In genomic region chr5:129786161-129786560, GRCm38 (mm10) we compare ENCODE assay signal across 9 mouse cellular contexts. TPM values are rescaled to one million over a fixed set of nuclear protein-coding genes. Genes with fewer than 3 reads are reported as not detected.
DNase-seq lines count a peak whose midpoint lies in the region; ATAC-seq and TF ChIP-seq lines count a peak whose summit lies in the region.
"Had no signal": no experiment of that assay in that cellular context is flagged by ENCODE, and none has a peak within 500 bp of the region (broad histone marks: within the 10 kb centered on the region; RNA-seq: fewer than 3 reads in every experiment).

No protein-coding gene starts in this region.

- WGBS in heart, embryonic 14.5 days = 74% methylated on average over 6 of the region's 6 CpGs
- WGBS in forebrain, embryonic 13.5 days = 81% methylated on average over 6 of the region's 6 CpGs
- WGBS in liver, embryonic 15.5 days (ENCODE audit: insufficient replicate concordance) = 69% methylated on average over 6 of the region's 6 CpGs

- no peaks in the 10 kb centered on the region for H3K27me3 ChIP-seq in heart, embryonic 14.5 days (ENCODE audit: control insufficient read depth, insufficient read depth, low read length)
- no peaks in the 10 kb centered on the region for H3K27me3 ChIP-seq in E14TG2a.4 (ENCODE audit: insufficient read depth, low read length)
- no peaks in the 10 kb centered on the region for H3K27me3 ChIP-seq in forebrain, embryonic 13.5 days
- no peaks in the 10 kb centered on the region for H3K27me3 ChIP-seq in liver, embryonic 15.5 days
- H3K27me3 ChIP-seq: Patski had no signal

- no peak for TF ChIP-seq CTCF in E14TG2a.4 (conservative IDR thresholded peaks at IDR 0.05; ENCODE audit: low read length)

- H3K27ac ChIP-seq in heart, embryonic 14.5 days (replicated peaks in 1 of 2; ENCODE audit: control insufficient read depth in 1 of 2, insufficient read depth in 1 of 2, low read depth in 2 of 2, low read length in 2 of 2) = peak overlapping the region; percentile 95 to 99; a peak in 3 of 4 replicates
- H3K27ac ChIP-seq in forebrain, embryonic 13.5 days = peak overlapping the region; percentile 99
- peak overlapping the region; percentile 99 for H3K27ac ChIP-seq in liver, embryonic 15.5 days (replicated peaks)

- peaks cover 0 to 20% of the 10 kb centered on the region in 2 experiments; a peak in 3 of 4 replicates for H3K4me1 ChIP-seq in heart, embryonic 14.5 days (ENCODE audit: control insufficient read depth in 2 of 2, insufficient read depth in 2 of 2, low read length in 2 of 2)
- H3K4me1 ChIP-seq in E14TG2a.4 (replicated peaks; ENCODE audit: low read depth, low read length) = peaks cover 34% of the 10 kb centered on the region
- H3K4me1 ChIP-seq in forebrain, embryonic 13.5 days = peaks cover 28% of the 10 kb centered on the region
- H3K4me1 ChIP-seq in liver, embryonic 15.5 days (replicated peaks) = peaks cover 38% of the 10 kb centered on the region

- H3K4me2 ChIP-seq in heart, embryonic 14.5 days (ENCODE audit: low read length) = peak overlapping the region; percentile 94
- H3K4me2 ChIP-seq in forebrain, embryonic 13.5 days = peak overlapping the region; percentile 82
- peak overlapping the region; percentile 73 for H3K4me2 ChIP-seq in liver, embryonic 15.5 days

- no peak for DNase-seq in heart, postnatal 14 days
- DNase-seq in adrenal gland, postnatal 25 days = no peak
- DNase-seq in urinary bladder, adult 18-20 months (ENCODE audit: low spot score in 2 of 2) = no peak
- DNase-seq in thymus, adult 18-20 months = no peak

- H3K9me3 ChIP-seq in heart, embryonic 14.5 days (ENCODE audit: control insufficient read depth, low read length) = no peaks in the 10 kb centered on the region
- no peaks in the 10 kb centered on the region for H3K9me3 ChIP-seq in E14TG2a.4 (ENCODE audit: low read length)
- no peaks in the 10 kb centered on the region for H3K9me3 ChIP-seq in forebrain, embryonic 13.5 days (replicated peaks)
- H3K9me3 ChIP-seq in liver, embryonic 15.5 days (replicated peaks) = no peaks in the 10 kb centered on the region

- intact Hi-C loops in heart, postnatal 14 days (cut with DNase I) = no loop called here

- H3K4me3 ChIP-seq in heart, embryonic 14.5 days (ENCODE audit: control insufficient read depth in 1 of 2, insufficient read depth in 1 of 2, low read depth in 1 of 2, low read length in 2 of 2) = peak overlapping the region; percentile 73 to 92; a peak in 3 of 4 replicates
- H3K4me3 ChIP-seq in E14TG2a.4 (replicated peaks; ENCODE audit: low read length) = peak overlapping the region; percentile 95
- peak overlapping the region; percentile 89 for H3K4me3 ChIP-seq in forebrain, embryonic 13.5 days
- H3K4me3 ChIP-seq in liver, embryonic 15.5 days (replicated peaks) = peak overlapping the region; percentile 88

- no peak for ATAC-seq in heart, embryonic 14.5 days (ENCODE audit: insufficient number of reproducible peaks, insufficient read depth, low FRiP score, low read depth)
- ATAC-seq in forebrain, embryonic 13.5 days = no peak
- ATAC-seq in liver, embryonic 15.5 days (ENCODE audit: insufficient read depth) = no peak

- peaks cover 28% of the 10 kb centered on the region for H3K36me3 ChIP-seq in heart, embryonic 14.5 days (ENCODE audit: control insufficient read depth, insufficient read depth, low read length)
- peaks cover 31% of the 10 kb centered on the region for H3K36me3 ChIP-seq in E14TG2a.4 (ENCODE audit: insufficient read depth, low read length)
- H3K36me3 ChIP-seq in forebrain, embryonic 13.5 days (ENCODE audit: poor library complexity, severe bottlenecking) = peaks cover 23% of the 10 kb centered on the region
- H3K36me3 ChIP-seq in liver, embryonic 15.5 days (replicated peaks) = peaks cover 24% of the 10 kb centered on the region

- peak overlapping the region; percentile 99 for H3K9ac ChIP-seq in heart, embryonic 14.5 days (ENCODE audit: low read length)
- peak overlapping the region; percentile 82 for H3K9ac ChIP-seq in forebrain, embryonic 13.5 days
- peak overlapping the region; percentile 84 for H3K9ac ChIP-seq in liver, embryonic 15.5 days

RNA-seq across cellular contexts. Expression of gene Psph, which starts 1.1 kb away (rescaled TPM):
- 28.8 and 29.7 TPM in 2 replicates for polyA plus RNA-seq in heart, embryonic 14.5 days (2014; fragmentation: Nextera tagmentation; extraction: Ambion mirVana)
- total RNA-seq in heart, postnatal 14 days (2021) = 10 to 100 TPM; 10.5 TPM
- 48.2 and 55.1 TPM in 2 replicates for polyA plus RNA-seq in forebrain, embryonic 13.5 days (2015; fragmentation: Nextera tagmentation; extraction: Ambion mirVana)
- polyA plus RNA-seq in liver, embryonic 15.5 days (2015; fragmentation: Nextera tagmentation; extraction: Ambion mirVana) = 84.1 and 86.5 TPM in 2 replicates
- total RNA-seq in adrenal gland, postnatal 25 days (2021) = 18.9 and 20.5 TPM in 2 replicates
